Mouse (Mus musculus): Measurements from ENCODE around the gene Wdr38. TPM values are rescaled to one million over a fixed set of nuclear protein-coding genes. Genes with fewer than 3 reads are reported as not detected.

Wdr38 gene
- polyA plus RNA-seq, 2 experiments: 0.98 to 1.3 TPM

DNA sequence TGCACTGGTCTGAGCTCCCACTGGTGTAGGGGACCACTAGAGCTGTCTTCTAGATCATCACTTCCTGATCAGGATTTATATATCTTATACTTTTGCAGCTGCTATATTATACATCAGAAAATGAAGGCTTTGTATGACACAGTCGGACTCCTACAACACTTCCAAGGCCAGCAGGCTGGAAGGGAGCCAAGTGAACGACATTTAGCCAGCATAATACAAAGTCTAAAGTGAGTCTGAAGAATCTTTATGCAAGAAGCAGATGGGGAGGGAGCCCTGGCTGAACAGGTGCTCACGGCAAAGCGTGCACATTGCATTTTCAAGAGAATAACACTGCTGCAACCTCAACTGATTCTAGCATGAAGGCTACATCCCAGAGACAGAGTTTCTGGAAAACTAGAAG is 4.8 kb upstream of the Wdr38 start:
- WGBS: 49% methylated on average over 4 of the region's 4 CpGs
- no peak for DNase-seq (ENCODE audit: low spot score)
- Histone ChIP-seq H3K4me3 (replicated peaks; ENCODE audit: low read length) (no peak overlapping the region), H3K4me2 (replicated peaks; ENCODE audit: low read depth, low read length, severe bottlenecking) (no peak overlapping the region), H3K36me3 (ENCODE audit: control insufficient read depth, insufficient read depth, low read length) (no peaks in the 10 kb centered on the region), H3K27ac (replicated peaks; ENCODE audit: low read depth, low read length) (no peak overlapping the region), H3K9me3 (ENCODE audit: control insufficient read depth, low read length) (no peaks in the 10 kb centered on the region), H3K4me1 (ENCODE audit: control insufficient read depth, insufficient read depth, low read length) (no peaks in the 10 kb centered on the region), H3K9ac (ENCODE audit: low read depth, low read length, severe bottlenecking) (no peak overlapping the region), H3K27me3 (ENCODE audit: control insufficient read depth, insufficient read depth, low read length) (no peaks in the 10 kb centered on the region)
- no peak for ATAC-seq (ENCODE audit: low FRiP score, low read depth)
- no peak for TF ChIP-seq POLR2A (IDR thresholded peaks at IDR 0.05; ENCODE audit: borderline replicate concordance, extremely low read depth, insufficient read depth, insufficient read length)

GRCm38 (mm10) chr2:38999381-38999780 is 2.1 kb downstream of the Wdr38 start:
- no peak for DNase-seq (ENCODE audit: low spot score)

GRCm38 (mm10) chr2:38999910-39000586 is 2.8 kb downstream of the Wdr38 start:
- Histone ChIP-seq H3K36me3 (ENCODE audit: control insufficient read depth, insufficient read depth, low read length) (peaks cover 45% of the 10 kb centered on the region), H3K4me1 (ENCODE audit: control insufficient read depth, insufficient read depth, low read length) (peaks cover 15% of the 10 kb centered on the region), H3K27ac (replicated peaks; ENCODE audit: low read depth, low read length) (no peak overlapping the region), H3K9ac (ENCODE audit: low read depth, low read length, severe bottlenecking) (no peak overlapping the region), H3K4me3 (replicated peaks; ENCODE audit: low read length) (no peak overlapping the region), H3K9me3 (ENCODE audit: control insufficient read depth, low read length) (no peaks in the 10 kb centered on the region), H3K4me2 (replicated peaks; ENCODE audit: low read depth, low read length, severe bottlenecking) (no peak overlapping the region), H3K27me3 (ENCODE audit: control insufficient read depth, insufficient read depth, low read length) (no peaks in the 10 kb centered on the region)
- no peak for TF ChIP-seq POLR2A (IDR thresholded peaks at IDR 0.05; ENCODE audit: borderline replicate concordance, extremely low read depth, insufficient read depth, insufficient read length)
- DNase-seq (ENCODE audit: low spot score) (no peak), ATAC-seq (ENCODE audit: low FRiP score, low read depth) (no peak)
- 61% methylated on average over 8 of the region's 8 CpGs for WGBS

More at GRCm38 (mm10) chr2:38999381-38999780, 2.1 kb downstream of the Wdr38 start:
- no peak overlapping the region for H3K27ac ChIP-seq (replicated peaks; ENCODE audit: low read depth, low read length)
- peaks cover 15% of the 10 kb centered on the region for H3K4me1 ChIP-seq (ENCODE audit: control insufficient read depth, insufficient read depth, low read length)
- H3K4me3 ChIP-seq (replicated peaks; ENCODE audit: low read length): no peak overlapping the region
- no peak for TF ChIP-seq POLR2A (IDR thresholded peaks at IDR 0.05; ENCODE audit: borderline replicate concordance, extremely low read depth, insufficient read depth, insufficient read length)
- H3K36me3 ChIP-seq (ENCODE audit: control insufficient read depth, insufficient read depth, low read length): peaks cover 45% of the 10 kb centered on the region
- 49% methylated on average over 4 of the region's 4 CpGs for WGBS
- no peak overlapping the region for H3K9ac ChIP-seq (ENCODE audit: low read depth, low read length, severe bottlenecking)
- no peak overlapping the region for H3K4me2 ChIP-seq (replicated peaks; ENCODE audit: low read depth, low read length, severe bottlenecking)
- no peak for ATAC-seq (ENCODE audit: low FRiP score, low read depth)
- H3K27me3 ChIP-seq (ENCODE audit: control insufficient read depth, insufficient read depth, low read length): no peaks in the 10 kb centered on the region
- H3K9me3 ChIP-seq (ENCODE audit: control insufficient read depth, low read length): no peaks in the 10 kb centered on the region

GRCm38 (mm10) chr2:39000587-39000919 is 3.3 kb downstream of the Wdr38 start:
- no peak for TF ChIP-seq POLR2A (IDR thresholded peaks at IDR 0.05; ENCODE audit: borderline replicate concordance, extremely low read depth, insufficient read depth, insufficient read length)
- WGBS: 86% methylated on average over 4 of the region's 4 CpGs
- no peak for ATAC-seq (ENCODE audit: low FRiP score, low read depth)
- no peak for DNase-seq (ENCODE audit: low spot score)
- Histone ChIP-seq H3K9ac (ENCODE audit: low read depth, low read length, severe bottlenecking) (no peak overlapping the region), H3K27me3 (ENCODE audit: control insufficient read depth, insufficient read depth, low read length) (no peaks in the 10 kb centered on the region), H3K4me1 (ENCODE audit: control insufficient read depth, insufficient read depth, low read length) (peaks cover 15% of the 10 kb centered on the region), H3K9me3 (ENCODE audit: control insufficient read depth, low read length) (no peaks in the 10 kb centered on the region), H3K4me3 (replicated peaks; ENCODE audit: low read length) (no peak overlapping the region), H3K27ac (replicated peaks; ENCODE audit: low read depth, low read length) (no peak overlapping the region), H3K4me2 (replicated peaks; ENCODE audit: low read depth, low read length, severe bottlenecking) (no peak overlapping the region), H3K36me3 (ENCODE audit: control insufficient read depth, insufficient read depth, low read length) (peaks cover 45% of the 10 kb centered on the region)

DNA sequence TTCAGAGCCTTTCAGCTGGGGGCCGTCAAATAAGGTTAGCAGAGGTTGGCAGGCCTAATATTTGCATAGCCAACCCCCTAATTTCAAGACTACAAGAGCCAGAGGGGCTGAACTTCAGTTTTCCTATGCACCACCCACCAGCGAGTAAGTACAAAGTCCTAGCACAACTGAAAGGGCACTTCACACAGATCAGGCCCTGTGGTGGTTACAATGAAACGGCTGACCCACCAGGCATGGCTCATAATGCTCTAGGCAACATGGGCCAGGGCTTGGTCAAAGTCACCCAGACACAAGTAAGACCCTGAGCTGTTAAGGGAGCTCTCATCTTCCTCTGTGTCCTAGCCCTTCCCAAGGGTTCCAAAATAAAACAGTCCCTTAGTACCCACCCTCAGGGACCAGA is 4.6 kb downstream of the Wdr38 start:
- TF ChIP-seq POLR2A (IDR thresholded peaks at IDR 0.05; ENCODE audit: borderline replicate concordance, extremely low read depth, insufficient read depth, insufficient read length): no peak
- H3K4me2 ChIP-seq (replicated peaks; ENCODE audit: low read depth, low read length, severe bottlenecking): no peak overlapping the region
- 84% methylated on average over 3 of the region's 3 CpGs for WGBS

More for the DNA sequence above, 4.6 kb downstream of the Wdr38 start:
- Histone ChIP-seq H3K9me3 (ENCODE audit: control insufficient read depth, low read length) (no peaks in the 10 kb centered on the region), H3K36me3 (ENCODE audit: control insufficient read depth, insufficient read depth, low read length) (peaks cover 45% of the 10 kb centered on the region), H3K4me3 (replicated peaks; ENCODE audit: low read length) (no peak overlapping the region), H3K27ac (replicated peaks; ENCODE audit: low read depth, low read length) (no peak overlapping the region), H3K4me1 (ENCODE audit: control insufficient read depth, insufficient read depth, low read length) (peaks cover 22% of the 10 kb centered on the region), H3K27me3 (ENCODE audit: control insufficient read depth, insufficient read depth, low read length) (no peaks in the 10 kb centered on the region), H3K9ac (ENCODE audit: low read depth, low read length, severe bottlenecking) (no peak overlapping the region)
- DNase-seq (ENCODE audit: low spot score) (no peak), ATAC-seq (ENCODE audit: low FRiP score, low read depth) (no peak)

All from limb, embryonic 14.5 days (tissue).